Mouse (Mus musculus): ENCODE data around the gene B4galnt4. TPM values are rescaled to one million over a fixed set of nuclear protein-coding genes. Genes with fewer than 3 reads are reported as not detected.

Gene B4galnt4
- not detected in 4 replicates for total RNA-seq (2023)

GRCm38 (mm10) chr7:141060426-141061242 lies at the start of gene B4galnt4:
B4galnt4 (plus strand) TSS chr7:141061104.

GRCm38 (mm10) chr7:141017824-141018223 lies 43.1 kb upstream of the B4galnt4 start, which contains the start of gene Ifitm6:
Ifitm6 (minus strand) TSS chr7:141017924.

GRCm38 (mm10) chr7:141028831-141029230 lies 32.1 kb upstream of the B4galnt4 start, which contains the start of gene Gm17387:
Gm17387 (plus strand) TSS chr7:141029131.

GRCm38 (mm10) chr7:141077841-141078240 lies 16.9 kb downstream of the B4galnt4 start, which contains the start of gene Pkp3:
Pkp3 (plus strand) TSS chr7:141078218.

GRCm38 (mm10) chr7:141099911-141100691 lies 39.2 kb downstream of the B4galnt4 start, which contains the start of gene Sigirr:
Sigirr (minus strand) TSS chr7:141100572.

GRCm38 (mm10) chr7:141117636-141118035 lies 56.7 kb downstream of the B4galnt4 start, which contains the start of gene Ano9:
Ano9 (minus strand) TSS chr7:141117806.

Other genes with a start within 250 kb of the B4galnt4 start
- gene Zfp941, start 238.9 kb upstream of the B4galnt4 start, total RNA-seq (2023): not detected in 4 replicates
- not detected in 4 replicates for gene Urah, start 226.1 kb upstream of the B4galnt4 start, total RNA-seq (2023)
- not detected in 4 replicates for gene Scgb1c1, start 215.6 kb upstream of the B4galnt4 start, total RNA-seq (2023)
- gene Odf3, start 213.3 kb upstream of the B4galnt4 start, total RNA-seq (2023): not detected in 4 replicates
- not detected in 4 replicates for gene Gm45785, start 204.8 kb upstream of the B4galnt4 start, total RNA-seq (2023)
- 93.4 to 117 TPM (median 99.1 TPM) in 4 replicates for gene Ric8a, start 204.1 kb upstream of the B4galnt4 start, total RNA-seq (2023)
- gene Bet1l, start 203.5 kb upstream of the B4galnt4 start, total RNA-seq (2023): 18.9 to 23.9 TPM (median 22.0 TPM) in 4 replicates
- gene Psmd13, start 179.1 kb upstream of the B4galnt4 start, total RNA-seq (2023): 76.1 to 84.1 TPM (median 77.2 TPM) in 4 replicates
- 7.3 to 10.8 TPM (median 8.6 TPM) in 4 replicates for gene Sirt3, start 178.8 kb upstream of the B4galnt4 start, total RNA-seq (2023)
- not detected in 4 replicates for gene Cox8b, start 160.7 kb upstream of the B4galnt4 start, total RNA-seq (2023)
- gene Nlrp6, start 140.2 kb upstream of the B4galnt4 start, total RNA-seq (2023): not detected in 4 replicates
- gene Pgghg, start 119.7 kb upstream of the B4galnt4 start, total RNA-seq (2023): 15.9 to 23.8 TPM (median 18.4 TPM) in 4 replicates
- not detected in 4 replicates for gene Ifitm5, start 110.8 kb upstream of the B4galnt4 start, total RNA-seq (2023)
- gene Gm45717, start 105.2 kb upstream of the B4galnt4 start, total RNA-seq (2023): not detected in 4 replicates
- 10.4 to 16.2 TPM (median 12.9 TPM) in 4 replicates for gene Ifitm2, start 105.1 kb upstream of the B4galnt4 start, total RNA-seq (2023)
- gene Ifitm1, start 93.9 kb upstream of the B4galnt4 start, total RNA-seq (2023): 1.2 TPM in 1 of 4 replicates, not detected in the others
- 3.2 to 7.5 TPM (median 4.5 TPM) in 4 replicates for gene Ifitm3, start 50.3 kb upstream of the B4galnt4 start, total RNA-seq (2023)
- gene Ifitm6, start 43.2 kb upstream of the B4galnt4 start, total RNA-seq (2023): 1.6 to 1.9 TPM in 2 of 4 replicates, not detected in the others
- not detected in 4 replicates for gene Gm17387, start 32.0 kb upstream of the B4galnt4 start, total RNA-seq (2023)
- gene Pkp3, start 17.1 kb downstream of the B4galnt4 start, total RNA-seq (2023): 21.8 to 29.7 TPM (median 25.9 TPM) in 4 replicates
- 32.1 to 49.7 TPM (median 39.6 TPM) in 4 replicates for gene Sigirr, start 39.5 kb downstream of the B4galnt4 start, total RNA-seq (2023)
- not detected in 4 replicates for gene Ano9, start 56.7 kb downstream of the B4galnt4 start, total RNA-seq (2023)
- gene Ptdss2, start 61.3 kb downstream of the B4galnt4 start, total RNA-seq (2023): 8.0 to 9.8 TPM (median 9.4 TPM) in 4 replicates
- gene Rnh1, start 111.8 kb downstream of the B4galnt4 start, total RNA-seq (2023): 61.9 to 82.6 TPM (median 69.3 TPM) in 4 replicates
- gene Hras, start 132.9 kb downstream of the B4galnt4 start, total RNA-seq (2023): 23.0 to 30.6 TPM (median 27.5 TPM) in 4 replicates
- gene Lrrc56, start 133.1 kb downstream of the B4galnt4 start, total RNA-seq (2023): 6.4 to 9.6 TPM (median 7.2 TPM) in 4 replicates
- gene Lmntd2, start 153.0 kb downstream of the B4galnt4 start, total RNA-seq (2023): 3.9 to 5.0 TPM (median 4.8 TPM) in 4 replicates
- gene Rassf7, start 154.8 kb downstream of the B4galnt4 start, total RNA-seq (2023): 8.9 to 16.1 TPM (median 13.3 TPM) in 4 replicates
- 147 to 159 TPM (median 152 TPM) in 4 replicates for gene Phrf1, start 167.7 kb downstream of the B4galnt4 start, total RNA-seq (2023)
- 33.8 to 42.4 TPM (median 37.0 TPM) in 4 replicates for gene Irf7, start 205.4 kb downstream of the B4galnt4 start, total RNA-seq (2023)
- not detected in 4 replicates for gene Cdhr5, start 215.7 kb downstream of the B4galnt4 start, total RNA-seq (2023)
- not detected in 4 replicates for gene Sct, start 218.0 kb downstream of the B4galnt4 start, total RNA-seq (2023)
- not detected in 4 replicates for gene Drd4, start 230.9 kb downstream of the B4galnt4 start, total RNA-seq (2023)

Measured in B cell, adult 62 days (primary cell).